Mouse (Mus musculus): ENCODE measurements around the gene Rcn3. TPM values are rescaled to one million over a fixed set of nuclear protein-coding genes. Genes with fewer than 3 reads are reported as not detected.

Rcn3 gene
- polyA plus RNA-seq, 1 experiment = 1.7 TPM

GRCm38 (mm10) chr7:45053117-45053930, 38.7 kb downstream of the Rcn3 start:
- Histone ChIP-seq H3K27me3 (replicated peaks) (no peaks in the 10 kb centered on the region), H3K4me3 (replicated peaks) (peak overlapping the region; percentile 91), H3K9me3 (no peaks in the 10 kb centered on the region), H3K36me3 (replicated peaks; ENCODE audit: low read length) (peaks cover 36% of the 10 kb centered on the region), H3K4me1 (peaks cover 59% of the 10 kb centered on the region)
- TF ChIP-seq FLI1 (IDR thresholded peaks at IDR 0.05; ENCODE audit: low read length) = no peak

DNA sequence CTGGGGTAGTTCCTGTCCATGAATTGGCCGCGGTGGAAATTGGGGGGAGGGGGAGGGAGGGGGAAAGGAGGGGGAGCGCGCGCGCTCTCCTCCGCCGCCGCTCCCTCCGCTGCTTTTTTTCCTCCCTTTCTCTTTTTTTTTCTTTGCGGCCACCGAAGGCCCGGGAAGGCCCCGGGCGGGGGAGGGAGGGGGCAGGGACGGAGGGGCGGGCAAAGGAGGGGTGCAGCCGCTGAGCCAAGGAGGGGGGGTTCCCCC, 39.2 kb downstream of the Rcn3 start, which contains the start of gene Prr12:
TSS of gene Prr12 (minus strand) at position 20 of the 255 bp plus-strand sequence.
- Histone ChIP-seq H3K27me3 (replicated peaks) (no peaks in the 10 kb centered on the region), H3K4me3 (replicated peaks) (peak within 1 kb of the TSS; percentile 91), H3K36me3 (replicated peaks; ENCODE audit: low read length) (peaks cover 37% of the 10 kb centered on the region), H3K4me1 (peaks cover 59% of the 10 kb centered on the region), H3K9me3 (no peaks in the 10 kb centered on the region)
- TF ChIP-seq GATA1 (IDR thresholded peaks at IDR 0.05; ENCODE audit: borderline replicate concordance, low read length) (no peak), FLI1 (IDR thresholded peaks at IDR 0.05; ENCODE audit: low read length) (no peak)

- H3K27me3 ChIP-seq (replicated peaks) = no peaks in the 10 kb centered on the region
- no peaks in the 10 kb centered on the region for H3K9me3 ChIP-seq
- peaks cover 59% of the 10 kb centered on the region for H3K4me1 ChIP-seq
- H3K36me3 ChIP-seq (replicated peaks; ENCODE audit: low read length) = peaks cover 41% of the 10 kb centered on the region
- no peak for TF ChIP-seq GATA1 (IDR thresholded peaks at IDR 0.05; ENCODE audit: borderline replicate concordance, low read length)
- no peak for TF ChIP-seq FLI1 (IDR thresholded peaks at IDR 0.05; ENCODE audit: low read length)
- peak overlapping the region; percentile 91 for H3K4me3 ChIP-seq (replicated peaks)
These were observed 39.7 kb downstream of the Rcn3 start for GRCm38 (mm10) chr7:45052181-45052861.

GRCm38 (mm10) chr7:45051601-45051974, 40.4 kb downstream of the Rcn3 start:
- Histone ChIP-seq H3K4me1 (peaks cover 52% of the 10 kb centered on the region), H3K9me3 (no peaks in the 10 kb centered on the region), H3K36me3 (replicated peaks; ENCODE audit: low read length) (peaks cover 49% of the 10 kb centered on the region), H3K27me3 (replicated peaks) (no peaks in the 10 kb centered on the region), H3K4me3 (replicated peaks) (peak overlapping the region; percentile 91)
- TF ChIP-seq GATA1 (IDR thresholded peaks at IDR 0.05; ENCODE audit: borderline replicate concordance, low read length) (no peak), FLI1 (IDR thresholded peaks at IDR 0.05; ENCODE audit: low read length) (no peak)

GRCm38 (mm10) chr7:45050945-45051600, 40.9 kb downstream of the Rcn3 start:
- Histone ChIP-seq H3K27me3 (replicated peaks) (no peaks in the 10 kb centered on the region), H3K4me3 (replicated peaks) (peak overlapping the region; percentile 91), H3K4me1 (peaks cover 47% of the 10 kb centered on the region), H3K9me3 (no peaks in the 10 kb centered on the region), H3K36me3 (replicated peaks; ENCODE audit: low read length) (peaks cover 54% of the 10 kb centered on the region)
- no peak for TF ChIP-seq GATA1 (IDR thresholded peaks at IDR 0.05; ENCODE audit: borderline replicate concordance, low read length)
- no peak for TF ChIP-seq FLI1 (IDR thresholded peaks at IDR 0.05; ENCODE audit: low read length)

DNA sequence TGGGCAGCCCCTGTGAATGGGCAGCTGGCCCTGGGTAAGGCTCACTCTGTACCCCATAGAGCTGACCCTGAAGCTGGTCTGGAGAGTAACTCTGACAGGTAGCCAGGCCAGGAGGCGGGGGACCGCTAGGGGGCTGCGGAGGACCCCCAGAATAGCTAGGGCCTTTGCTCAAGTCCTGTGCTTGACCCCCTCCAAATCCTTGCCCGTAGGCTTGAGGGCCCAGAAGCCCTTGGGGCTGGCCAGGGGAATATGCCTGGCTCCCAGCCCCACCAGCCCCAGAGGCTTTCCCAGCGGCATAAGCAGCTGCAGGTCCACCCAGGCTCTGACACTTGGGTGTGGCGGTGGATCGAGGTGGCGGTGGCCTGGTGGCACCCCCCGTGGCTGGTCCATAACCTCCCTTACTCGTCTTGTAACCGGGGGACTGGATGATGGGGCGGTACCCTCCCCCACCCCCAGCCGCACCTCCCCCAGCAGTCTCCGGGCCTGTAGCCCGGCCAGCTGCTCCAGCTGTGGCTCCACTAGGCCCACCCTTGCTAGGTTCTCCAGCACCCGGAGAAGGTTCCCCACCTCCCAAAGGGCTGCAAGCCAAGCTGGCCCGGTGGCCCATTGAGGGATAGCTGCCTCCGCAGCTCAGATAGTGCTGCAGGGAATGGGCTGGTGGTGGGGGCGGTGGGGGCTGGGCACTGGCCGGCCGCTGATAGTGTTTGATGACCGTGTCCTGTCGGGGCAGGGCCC, 42.9 kb downstream of the Rcn3 start:
- peaks cover 72% of the 10 kb centered on the region for H3K36me3 ChIP-seq (replicated peaks; ENCODE audit: low read length)
- no peaks in the 10 kb centered on the region for H3K9me3 ChIP-seq
- no peak for TF ChIP-seq FLI1 (IDR thresholded peaks at IDR 0.05; ENCODE audit: low read length)
- TF ChIP-seq GATA1 (IDR thresholded peaks at IDR 0.05; ENCODE audit: borderline replicate concordance, low read length) = no peak
- peaks cover 42% of the 10 kb centered on the region for H3K4me1 ChIP-seq
- no peak overlapping the region for H3K4me3 ChIP-seq (replicated peaks)
- H3K27me3 ChIP-seq (replicated peaks) = no peaks in the 10 kb centered on the region

DNA sequence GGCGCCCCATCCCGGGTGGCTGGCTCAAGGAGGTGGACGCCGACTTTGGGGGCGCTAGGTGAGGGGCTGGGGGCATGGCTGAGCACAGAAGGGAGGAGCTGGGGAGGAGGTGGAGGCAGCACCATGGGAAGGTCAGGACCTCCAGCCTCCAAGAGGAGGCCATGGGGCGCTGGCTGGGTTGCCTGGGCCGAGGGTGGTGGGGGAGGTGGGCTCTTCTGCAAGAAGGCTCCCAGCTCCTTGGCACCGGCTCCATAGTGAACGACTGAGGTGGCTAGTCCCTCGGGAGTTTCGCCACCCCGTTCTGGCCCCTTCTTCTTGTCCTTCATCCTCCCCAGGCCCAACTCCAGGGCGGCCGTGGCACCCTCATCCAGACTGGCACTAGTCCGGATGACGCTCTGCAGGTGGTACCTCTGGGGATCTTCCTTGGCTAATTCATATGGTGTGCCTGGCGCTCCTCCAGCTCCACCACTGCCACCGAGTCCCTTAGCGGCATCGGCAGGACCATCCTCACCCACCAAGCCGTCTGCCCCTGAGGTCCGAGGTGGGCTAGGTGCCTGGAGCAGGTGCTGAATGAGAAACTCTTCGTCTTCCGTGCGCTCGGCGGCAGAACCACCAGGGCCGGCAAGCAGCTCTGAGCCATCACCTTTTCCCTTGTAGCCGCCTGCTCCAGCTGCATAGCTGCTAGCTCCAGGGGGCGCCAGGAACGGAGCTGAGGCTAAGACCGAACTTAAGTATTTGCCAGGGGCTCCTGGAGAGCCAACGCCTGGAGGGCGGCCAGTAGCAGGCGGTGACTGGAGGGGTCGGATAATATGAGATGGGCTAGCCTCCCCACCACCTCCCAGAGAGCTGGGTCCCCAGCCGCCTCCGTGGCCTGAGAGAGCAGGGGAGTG, 43.8 kb downstream of the Rcn3 start:
- no peaks in the 10 kb centered on the region for H3K9me3 ChIP-seq
- H3K4me1 ChIP-seq = peaks cover 36% of the 10 kb centered on the region
- no peak overlapping the region for H3K4me3 ChIP-seq (replicated peaks)
- no peaks in the 10 kb centered on the region for H3K27me3 ChIP-seq (replicated peaks)
- TF ChIP-seq GATA1 (IDR thresholded peaks at IDR 0.05; ENCODE audit: borderline replicate concordance, low read length) (no peak), FLI1 (IDR thresholded peaks at IDR 0.05; ENCODE audit: low read length) (no peak)
- peaks cover 80% of the 10 kb centered on the region for H3K36me3 ChIP-seq (replicated peaks; ENCODE audit: low read length)

DNA sequence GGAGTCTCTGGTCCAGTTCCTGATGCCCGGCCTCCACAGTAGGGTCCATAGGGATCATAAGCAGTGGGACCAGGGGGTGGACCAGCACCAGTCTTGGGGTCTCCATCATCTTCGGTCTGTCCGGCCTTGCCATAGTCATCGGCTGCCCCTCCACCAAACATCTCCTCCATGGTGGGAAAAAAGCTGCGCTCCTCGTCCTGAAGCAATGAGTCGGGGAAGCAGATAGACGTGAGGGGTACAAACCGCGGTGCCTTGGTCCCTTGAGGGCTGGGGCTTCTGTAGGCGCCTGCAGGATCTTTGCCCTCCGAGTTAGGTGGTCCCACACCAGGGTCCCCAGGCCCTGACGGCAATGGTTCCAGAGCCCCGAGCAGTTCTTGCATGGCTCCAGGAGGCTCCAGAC, 44.5 kb downstream of the Rcn3 start:
- Histone ChIP-seq H3K27me3 (replicated peaks) (no peaks in the 10 kb centered on the region), H3K4me3 (replicated peaks) (no peak overlapping the region), H3K4me1 (peaks cover 40% of the 10 kb centered on the region), H3K9me3 (no peaks in the 10 kb centered on the region), H3K36me3 (replicated peaks; ENCODE audit: low read length) (peaks cover 88% of the 10 kb centered on the region)
- TF ChIP-seq FLI1 (IDR thresholded peaks at IDR 0.05; ENCODE audit: low read length) (no peak), GATA1 (IDR thresholded peaks at IDR 0.05; ENCODE audit: borderline replicate concordance, low read length) (no peak)

GRCm38 (mm10) chr7:45046853-45047350, 45.1 kb downstream of the Rcn3 start:
- H3K27me3 ChIP-seq (replicated peaks) = no peaks in the 10 kb centered on the region
- H3K36me3 ChIP-seq (replicated peaks; ENCODE audit: low read length) = peaks cover 94% of the 10 kb centered on the region
- no peak for TF ChIP-seq GATA1 (IDR thresholded peaks at IDR 0.05; ENCODE audit: borderline replicate concordance, low read length)
- no peak for TF ChIP-seq FLI1 (IDR thresholded peaks at IDR 0.05; ENCODE audit: low read length)

More at GRCm38 (mm10) chr7:45046853-45047350, 45.1 kb downstream of the Rcn3 start:
- H3K4me1 ChIP-seq = peaks cover 36% of the 10 kb centered on the region
- H3K4me3 ChIP-seq (replicated peaks) = no peak overlapping the region
- no peaks in the 10 kb centered on the region for H3K9me3 ChIP-seq

Measured in megakaryocyte, embryonic 14.5 days (primary cell).